Mouse (Mus musculus) MEL (cell line): ENCODE results near the gene Htt. TPM values are rescaled to one million over a fixed set of nuclear protein-coding genes. Genes with fewer than 3 reads are reported as not detected.

Experiments
- DNase-seq: peaks from one replicate; pipeline ENCODE4 v3.0.0; 2011; ENCODE audit warnings: low read depth, low spot score
- H3K27ac ChIP-seq: 2 replicates; pipeline ENCODE4 v1.5.1; 2012; ENCODE audit warnings: low read depth, mild to moderate bottlenecking, control low read depth, low read length, moderate library complexity; ENCODE audit not compliant: control insufficient read depth
- H3K27me3 ChIP-seq, 2 experiments: fragments of 150-350 bp in 1 of 2; sonication (generic) in 1 of 2; 2 replicates each; pipeline ENCODE4 v1.6.1; 2012; ENCODE audit warnings: low read length in 2 of 2, mild to moderate bottlenecking in 2 of 2, improper control_type of control experiment in 1 of 2, moderate library complexity in 1 of 2; ENCODE audit not compliant: insufficient read depth in 2 of 2, control insufficient read depth in 1 of 2
- H3K36me3 ChIP-seq, 2 experiments: 2 replicates each; pipeline ENCODE4 v1.6.1; 2012 to 2014; ENCODE audit warnings: low read length in 2 of 2, improper control_type of control experiment in 1 of 2, inconsistent platforms in 1 of 2, mild to moderate bottlenecking in 1 of 2; ENCODE audit not compliant: insufficient read depth in 2 of 2, control insufficient read depth in 1 of 2
- H3K4me1 ChIP-seq, 2 experiments: fragments of 150-350 bp in 1 of 2; sonication (generic) in 1 of 2; 2 replicates each; pipeline ENCODE4 v1.6.1; 2012; ENCODE audit warnings: low read length in 2 of 2, improper control_type of control experiment in 1 of 2, mild to moderate bottlenecking in 1 of 2; ENCODE audit not compliant: insufficient read depth in 2 of 2, control insufficient read depth in 1 of 2
- H3K4me3 ChIP-seq, 2 experiments: fragments of 150-350 bp in 1 of 2; sonication (generic) in 1 of 2; 2 replicates each; pipeline ENCODE4 v1.5.1; 2012; ENCODE audit warnings: low read depth in 2 of 2, low read length in 2 of 2, mild to moderate bottlenecking in 2 of 2, moderate library complexity in 2 of 2, control low read depth in 1 of 2, improper control_type of control experiment in 1 of 2; ENCODE audit not compliant: control insufficient read depth in 1 of 2, insufficient read depth in 1 of 2
- H3K79me2 ChIP-seq: 2 replicates; pipeline ENCODE4 v1.6.1; 2012; ENCODE audit warnings: mild to moderate bottlenecking, low read length, moderate library complexity; ENCODE audit not compliant: control insufficient read depth, poor library complexity, insufficient read depth
- H3K9ac ChIP-seq: 2 replicates; pipeline ENCODE4 v1.6.1; 2012; ENCODE audit warnings: low read depth, mild to moderate bottlenecking, control low read depth, low read length, moderate library complexity; ENCODE audit not compliant: control insufficient read depth, poor library complexity, severe bottlenecking
- H3K9me3 ChIP-seq: fragments of 150-350 bp; sonication (generic); replicated peaks from 2 replicates; pipeline ENCODE4 v1.6.1; 2012; ENCODE audit warnings: mild to moderate bottlenecking, low read length, improper control_type of control experiment, moderate library complexity; ENCODE audit not compliant: insufficient read depth
- CHD1 ChIP-seq: IDR thresholded peaks from 2 replicates; pipeline ENCODE4 v1.6.1; 2012; ENCODE audit warnings: low read depth, mild to moderate bottlenecking, inconsistent platforms, low read length, improper control_type of control experiment
- CTCF ChIP-seq, 3 experiments: IDR thresholded peaks in 2 of 3; conservative IDR thresholded peaks in 1 of 3; 2 replicates each; pipeline ENCODE4 v1.5.1; 2011 to 2012; ENCODE audit warnings: low read length in 3 of 3, low read depth in 2 of 3, mild to moderate bottlenecking in 2 of 3, improper control_type of control experiment in 1 of 3, inconsistent platforms in 1 of 3, mixed read lengths in 1 of 3, moderate library complexity in 1 of 3; ENCODE audit not compliant: control insufficient read depth in 1 of 3, insufficient read depth in 1 of 3, poor library complexity in 1 of 3, severe bottlenecking in 1 of 3
- EP300 ChIP-seq, 2 experiments: IDR thresholded peaks; 2 replicates each; pipeline ENCODE4 v1.6.1; 2011; ENCODE audit warnings: improper control_type of control experiment in 2 of 2, low read length in 2 of 2, low read depth in 1 of 2, mild to moderate bottlenecking in 1 of 2
- ETS1 ChIP-seq: IDR thresholded peaks from 2 replicates; pipeline ENCODE4 v1.6.1; 2012; ENCODE audit warnings: low read depth, mild to moderate bottlenecking, inconsistent platforms, low read length, improper control_type of control experiment, moderate library complexity
- GABPA ChIP-seq: IDR thresholded peaks from 2 replicates; pipeline ENCODE4 v1.6.1; 2012; ENCODE audit warnings: low read depth, mild to moderate bottlenecking, inconsistent platforms, low read length, improper control_type of control experiment, moderate library complexity
- HCFC1 ChIP-seq: IDR thresholded peaks from 2 replicates; pipeline ENCODE4 v1.6.1; 2012; ENCODE audit warnings: low read depth, mild to moderate bottlenecking, inconsistent platforms, low read length, improper control_type of control experiment, moderate library complexity
- KAT2A ChIP-seq: conservative IDR thresholded peaks from 2 replicates; pipeline ENCODE4 v1.6.1; 2012; ENCODE audit warnings: low read depth, low read length, improper control_type of control experiment, inconsistent platforms
- MAFK ChIP-seq: IDR thresholded peaks from 2 replicates; pipeline ENCODE4 v1.6.1; 2011; ENCODE audit warnings: low read depth, mild to moderate bottlenecking, low read length, improper control_type of control experiment, borderline replicate concordance
- MAX ChIP-seq: IDR thresholded peaks from 2 replicates; pipeline ENCODE4 v1.6.1; 2011; ENCODE audit warnings: low read length, improper control_type of control experiment
- MXI1 ChIP-seq: IDR thresholded peaks from 2 replicates; pipeline ENCODE4 v1.6.1; 2011; ENCODE audit warnings: mild to moderate bottlenecking, low read depth, low read length, improper control_type of control experiment
- MYC ChIP-seq: IDR thresholded peaks from 2 replicates; pipeline ENCODE4 v1.6.1; 2011; ENCODE audit warnings: low read depth, mild to moderate bottlenecking, low read length, improper control_type of control experiment, moderate library complexity
- NELFE ChIP-seq: IDR thresholded peaks from 2 replicates; pipeline ENCODE4 v1.6.1; 2011; ENCODE audit warnings: low read depth, low read length, improper control_type of control experiment
- RCOR1 ChIP-seq: IDR thresholded peaks from 2 replicates; pipeline ENCODE4 v1.6.1; 2012; ENCODE audit warnings: low read depth, mild to moderate bottlenecking, inconsistent platforms, low read length, improper control_type of control experiment
- SMC3 ChIP-seq: IDR thresholded peaks from 2 replicates; pipeline ENCODE4 v1.6.1; 2011; ENCODE audit warnings: low read depth, low read length, improper control_type of control experiment
- TCF12 ChIP-seq: IDR thresholded peaks from 2 replicates; pipeline ENCODE4 v1.6.1; 2014; ENCODE audit warnings: low read depth, mild to moderate bottlenecking, inconsistent platforms, low read length, improper control_type of control experiment, moderate library complexity
- UBTF ChIP-seq: IDR thresholded peaks from 2 replicates; pipeline ENCODE4 v1.6.1; 2012; ENCODE audit warnings: low read depth, mild to moderate bottlenecking, inconsistent platforms, low read length, improper control_type of control experiment, moderate library complexity, borderline replicate concordance; ENCODE audit not compliant: insufficient read depth
- USF1 ChIP-seq: IDR thresholded peaks from 2 replicates; pipeline ENCODE4 v1.6.1; 2014; ENCODE audit warnings: low read depth, mild to moderate bottlenecking, inconsistent platforms, low read length, improper control_type of control experiment, moderate library complexity
- polyA plus RNA-seq, 2 experiments: library from polyadenylated mRNA; stranded (reverse) in 1 of 2; unstranded in 1 of 2; fragments of >175 nt in 1 of 2; fragments of >200 nt in 1 of 2; gene quantifications; 2 replicates each; pipeline versions ENCODE4 v1.2.1 to v1.2.4; 2012; ENCODE audit warnings: low replicate concordance in 2 of 2, low read depth in 1 of 2; ENCODE audit not compliant: insufficient read length in 2 of 2, insufficient read depth in 1 of 2, missing spikeins in 1 of 2
- total RNA-seq: library from RNA; depleted of rRNA; stranded (reverse); fragments of 300-350 nt; gene quantifications from 2 replicates; pipeline ENCODE4 v1.2.3, GENCODE M21; 2012

Gene Htt
- total and polyA plus RNA-seq, 3 experiments = 27.0 to 33.0 TPM; not detected in 1

DNA sequence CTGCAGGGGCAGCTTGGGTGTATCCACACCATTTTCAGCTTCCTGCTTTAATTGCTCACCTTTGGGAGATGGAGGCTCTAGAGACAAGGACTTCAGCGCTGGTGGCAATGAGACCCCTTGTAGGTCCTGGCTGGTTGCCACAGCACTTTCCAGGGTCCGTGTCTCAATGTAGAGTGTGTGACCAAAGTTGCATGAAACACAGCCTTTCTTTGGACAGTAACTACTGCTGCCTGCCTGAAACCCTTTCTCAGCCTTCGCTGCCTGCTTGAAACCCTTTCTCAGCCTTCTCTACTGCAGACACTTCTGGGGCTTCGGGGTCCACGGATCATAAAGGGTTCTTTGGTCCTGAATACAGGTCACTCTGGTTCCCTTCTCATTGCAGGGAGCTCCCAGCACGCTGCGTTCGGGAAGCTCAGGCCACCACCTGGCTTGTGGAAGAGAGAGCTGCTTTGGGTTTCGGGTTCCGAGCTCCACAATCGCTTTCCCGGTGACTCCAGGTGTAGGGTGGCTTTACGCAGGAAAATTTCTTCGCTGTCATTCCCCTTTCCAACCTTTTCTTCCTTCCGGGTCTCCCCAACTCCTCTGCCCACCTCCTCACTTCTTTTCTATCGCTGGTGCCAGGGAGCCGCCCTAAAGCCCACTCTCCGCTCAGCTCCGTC, 561 bp upstream of the Htt start:
- Histone ChIP-seq H3K9me3 (no peaks in the 10 kb centered on the region), H3K4me1 (peaks cover 7 to 12% of the 10 kb centered on the region in 2 experiments), H3K79me2 (peaks cover 27% of the 10 kb centered on the region), H3K36me3 (peaks cover 0 to 15% of the 10 kb centered on the region in 2 experiments; a peak in 2 of 4 replicates), H3K4me3 (peak overlapping the region; percentile 74 to 85), H3K27me3 (peaks cover 0 to 14% of the 10 kb centered on the region in 2 experiments; a peak in 3 of 4 replicates), H3K9ac (peak overlapping the region; percentile 62), H3K27ac (no peak overlapping the region)
- DNase-seq = peak; percentile 60
- TF ChIP-seq TCF12 (no peak), NELFE (no peak), MAX (peak; percentile 26; the same call in 1 of the 2 replicates), HCFC1 (no peak), SMC3 (0 out of 2 replicates have a peak, but pooled peaks have one; percentile 1), GABPA (no peak), KAT2A (no peak), MAFK (no peak), CHD1 (peak; percentile 69; the same call in 1 of the 2 replicates), RCOR1 (0 out of 2 replicates have a peak, but pooled peaks have one; percentile 38), USF1 (no peak), UBTF (0 out of 2 replicates have a peak, but pooled peaks have one; percentile 14)

DNA sequence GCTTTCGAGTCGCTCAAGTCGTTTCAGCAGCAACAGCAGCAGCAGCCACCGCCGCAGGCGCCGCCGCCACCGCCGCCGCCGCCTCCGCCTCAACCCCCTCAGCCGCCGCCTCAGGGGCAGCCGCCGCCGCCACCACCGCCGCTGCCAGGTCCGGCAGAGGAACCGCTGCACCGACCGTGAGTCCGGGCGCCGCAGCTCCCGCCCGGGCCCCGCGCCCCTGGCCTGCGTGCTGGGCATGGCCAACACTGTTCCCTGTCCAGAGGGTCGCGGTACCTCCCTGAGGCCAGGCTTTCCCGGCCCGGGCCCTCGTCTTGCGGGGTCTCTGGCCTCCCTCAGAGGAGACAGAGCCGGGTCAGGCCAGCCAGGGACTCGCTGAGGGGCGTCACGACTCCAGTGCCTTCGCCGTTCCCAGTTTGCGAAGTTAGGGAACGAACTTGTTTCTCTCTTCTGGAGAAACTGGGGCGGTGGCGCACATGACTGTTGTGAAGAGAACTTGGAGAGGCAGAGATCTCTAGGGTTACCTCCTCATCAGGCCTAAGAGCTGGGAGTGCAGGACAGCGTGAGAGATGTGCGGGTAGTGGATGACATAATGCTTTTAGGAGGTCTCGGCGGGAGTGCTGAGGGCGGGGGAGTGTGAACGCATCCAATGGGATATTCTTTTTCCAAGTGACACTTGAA, 533 bp downstream of the Htt start:
- Histone ChIP-seq H3K4me3 (peak overlapping the region; percentile 74 to 81), H3K27me3 (peaks cover 0 to 5% of the 10 kb centered on the region in 2 experiments; a peak in 3 of 4 replicates), H3K9me3 (no peaks in the 10 kb centered on the region), H3K9ac (peak overlapping the region; percentile 91), H3K79me2 (peaks cover 35% of the 10 kb centered on the region), H3K27ac (peak overlapping the region; percentile 78), H3K4me1 (peaks cover 12 to 17% of the 10 kb centered on the region in 2 experiments), H3K36me3 (peaks cover 0 to 24% of the 10 kb centered on the region in 2 experiments; a peak in 2 of 4 replicates)
- DNase-seq = peak; percentile 83
- TF ChIP-seq EP300 (IDR thresholded peaks at IDR 0.05; ENCODE audit: low read depth in 1 of 2, low read length in 2 of 2) (no peak; a peak in 1 of 4 replicates), ETS1 (peak; percentile 22; the same call in 1 of the 2 replicates), MYC (0 out of 2 replicates have a peak, but pooled peaks have one; percentile 35), MAX (peak; percentile 54; the same call in 1 of the 2 replicates), CTCF (IDR thresholded peaks at IDR 0.05 in 2 of 3, conservative IDR thresholded peaks at IDR 0.05 in 1 of 3; ENCODE audit: control insufficient read depth in 1 of 3, insufficient read depth in 1 of 3, low read depth in 2 of 3, low read length in 3 of 3, poor library complexity in 1 of 3, severe bottlenecking in 1 of 3) (no peak), RCOR1 (no peak), MXI1 (peak; percentile 61; the same call in 1 of the 2 replicates)
